Mouse (Mus musculus) cerebellum, adult 8-10 months (tissue): ENCODE measurements around the gene Wwp2.

Source experiments
- DNase-seq: peaks from one replicate; pipeline ENCODE4 v3.0.0; 2022

The Wwp2 gene

DNA sequence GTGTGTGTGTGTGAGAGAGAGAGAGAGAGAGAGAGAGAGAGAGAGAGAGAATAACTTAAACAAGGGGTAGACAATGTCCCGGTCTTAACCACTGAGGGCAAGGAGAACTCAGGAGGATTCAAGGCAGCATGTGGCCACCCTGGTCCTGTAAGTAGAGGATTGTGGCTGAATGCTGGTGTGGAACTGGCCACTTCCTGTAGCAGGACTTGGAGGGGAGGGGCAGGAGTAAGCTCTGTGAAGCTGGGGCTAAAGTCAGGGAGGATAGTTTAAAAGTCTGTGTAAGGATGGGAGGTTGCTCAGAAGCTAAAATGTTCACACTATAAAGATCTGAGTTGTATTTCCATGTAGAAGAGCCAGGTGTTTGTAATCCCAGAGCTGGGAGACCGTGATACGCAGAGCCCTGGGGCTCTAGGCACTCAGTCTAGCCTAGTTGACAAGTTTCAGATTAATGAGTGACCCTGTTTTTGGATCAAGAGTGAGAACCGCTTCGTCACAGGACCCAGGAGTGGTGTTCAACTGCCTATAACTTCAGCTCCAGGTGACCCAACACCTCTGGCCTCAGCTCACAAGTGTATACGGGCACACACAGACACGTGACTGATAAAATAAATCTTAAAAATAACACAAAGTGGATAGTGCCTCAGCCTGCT is 135.4 kb downstream of the Wwp2 start:
- no peak for DNase-seq

DNA sequence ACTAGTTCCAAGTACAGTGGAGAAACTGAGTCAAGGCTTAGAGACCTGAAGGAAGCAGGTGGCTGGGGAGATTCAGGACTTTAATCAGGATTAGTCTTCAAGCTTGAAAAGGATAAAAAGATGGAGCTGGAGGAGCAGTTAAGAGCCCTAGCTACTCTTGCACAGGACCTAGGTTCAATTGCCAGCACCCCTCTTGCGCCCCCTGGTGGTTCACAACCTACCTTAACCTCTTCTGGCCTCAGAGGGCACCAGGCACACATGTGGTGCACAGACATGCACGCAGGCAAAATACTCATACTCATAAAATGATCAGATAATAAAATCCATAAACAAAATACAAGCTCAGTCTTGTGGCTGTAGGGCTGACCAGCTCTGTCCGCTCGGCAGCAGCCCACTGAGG is 136.3 kb downstream of the Wwp2 start:
- DNase-seq, result peak; percentile 34

DNA sequence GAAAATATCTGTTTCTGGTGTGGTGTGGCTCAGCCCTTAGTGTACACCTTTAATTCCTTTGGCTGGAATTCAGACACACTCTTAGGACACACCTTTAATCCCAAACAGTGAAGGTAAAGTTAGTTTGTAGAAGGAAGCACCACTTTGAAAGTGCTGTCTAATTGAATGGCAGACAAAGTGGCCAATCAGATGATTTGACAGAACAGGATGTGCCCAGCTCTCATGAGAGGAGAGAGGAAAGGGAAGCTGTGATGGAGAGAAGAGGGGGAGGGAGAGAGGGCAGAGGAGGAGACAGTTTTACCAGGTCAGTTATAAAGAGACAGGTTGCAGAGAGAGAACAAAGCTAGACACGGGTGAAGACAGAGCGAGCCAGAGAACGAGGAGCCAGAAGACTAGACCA is 138.6 kb downstream of the Wwp2 start:
- DNase-seq, result no peak

DNA sequence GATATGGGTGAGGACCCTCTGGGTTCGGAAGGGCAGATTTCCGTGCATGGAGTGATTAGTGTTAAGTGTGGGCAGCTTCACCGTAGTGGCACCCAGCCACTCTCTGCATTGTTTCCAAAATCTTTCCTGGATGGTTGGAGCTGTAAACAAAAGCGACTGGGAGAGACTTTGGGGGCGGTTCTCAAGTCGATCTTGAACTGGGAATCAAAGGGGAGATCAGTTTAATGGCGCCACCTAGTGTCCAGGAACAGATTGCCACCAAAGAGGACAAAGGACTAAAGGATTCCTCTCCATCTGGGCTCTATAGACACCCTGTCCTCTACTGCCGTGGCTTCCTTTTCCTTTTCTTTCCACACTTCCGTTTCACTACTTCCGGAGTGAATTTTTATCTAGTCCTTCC is 140.5 kb downstream of the Wwp2 start:
- peak; percentile 71 for DNase-seq

DNA sequence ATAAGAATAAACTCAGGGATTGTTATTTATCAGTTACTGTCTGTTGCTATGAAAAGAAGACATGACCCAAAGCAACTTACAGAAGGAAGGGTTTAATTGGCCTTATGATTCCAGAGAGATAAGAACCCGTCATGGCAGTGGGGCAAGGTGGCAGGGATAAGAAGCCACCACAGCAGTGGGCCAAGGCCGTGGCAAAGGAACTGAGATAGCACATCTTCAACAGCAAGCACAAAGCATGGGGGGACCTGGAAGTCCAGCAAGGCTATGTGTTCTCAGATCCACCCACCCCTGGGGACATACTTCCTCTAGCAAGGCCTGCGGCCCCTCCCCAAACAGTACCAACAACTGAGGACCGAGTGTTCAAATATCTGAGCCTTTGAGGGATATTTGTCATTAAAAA is 141.5 kb downstream of the Wwp2 start:
- DNase-seq, result no peak

DNA sequence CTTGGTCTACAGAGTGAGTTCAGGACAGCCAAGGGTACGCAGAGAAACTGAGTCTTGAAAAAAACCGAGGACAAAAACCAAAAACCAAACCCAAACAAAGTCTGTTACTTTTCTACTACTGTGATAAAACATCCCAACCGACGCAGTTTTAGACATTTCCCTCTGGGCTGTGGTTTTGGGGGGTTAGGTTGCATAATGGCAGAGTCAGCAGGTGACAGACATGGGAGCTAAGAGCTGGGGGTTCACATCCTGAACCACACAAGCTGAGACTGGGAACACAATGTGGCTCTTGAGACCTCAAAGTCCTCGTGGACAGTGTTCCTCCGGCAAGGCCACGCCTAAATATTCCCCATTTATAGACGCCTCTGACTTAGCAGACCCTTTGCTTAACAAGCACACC is 142.0 kb downstream of the Wwp2 start:
- no peak for DNase-seq

DNA sequence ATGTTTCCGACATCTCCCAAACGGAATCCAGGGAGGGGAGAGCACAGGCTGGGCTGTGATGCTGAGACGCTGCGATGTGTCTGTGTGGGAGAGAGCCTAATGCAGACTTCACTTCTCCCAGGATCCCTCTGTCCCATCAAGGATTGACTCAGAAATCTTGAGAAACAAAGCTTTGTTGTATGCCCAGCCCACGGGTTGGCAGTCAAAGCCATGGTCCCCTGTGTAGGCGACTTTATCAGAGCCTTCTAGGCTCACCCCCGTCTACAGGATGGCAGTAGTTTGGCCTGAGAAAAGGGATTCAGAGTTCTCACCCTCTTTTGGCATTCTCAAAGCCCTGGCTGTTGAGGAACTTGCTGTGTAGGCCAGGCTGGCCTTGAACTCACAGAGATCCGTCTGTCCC is 142.4 kb downstream of the Wwp2 start:
- no peak for DNase-seq

DNA sequence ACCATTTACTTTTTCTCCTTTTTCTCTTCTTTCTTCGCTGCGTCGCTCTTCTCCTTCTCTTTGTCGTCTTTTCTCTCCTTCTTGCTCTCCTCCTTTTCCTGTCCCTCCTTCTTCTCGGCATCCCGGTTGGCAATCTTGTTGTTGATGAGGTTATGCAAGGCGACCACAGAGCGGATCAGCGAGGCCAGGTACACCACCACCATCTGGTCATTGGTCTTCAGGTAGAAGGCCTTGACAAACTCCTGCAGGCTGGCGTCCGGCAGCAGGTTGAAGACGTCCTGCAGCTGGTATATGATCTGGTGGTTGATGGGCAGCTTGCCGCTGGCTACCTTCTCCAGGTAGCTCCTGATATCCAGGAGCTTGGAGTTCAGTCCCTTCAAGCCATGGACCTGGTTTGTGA is 144.7 kb downstream of the Wwp2 start:
- DNase-seq, result no peak

DNA sequence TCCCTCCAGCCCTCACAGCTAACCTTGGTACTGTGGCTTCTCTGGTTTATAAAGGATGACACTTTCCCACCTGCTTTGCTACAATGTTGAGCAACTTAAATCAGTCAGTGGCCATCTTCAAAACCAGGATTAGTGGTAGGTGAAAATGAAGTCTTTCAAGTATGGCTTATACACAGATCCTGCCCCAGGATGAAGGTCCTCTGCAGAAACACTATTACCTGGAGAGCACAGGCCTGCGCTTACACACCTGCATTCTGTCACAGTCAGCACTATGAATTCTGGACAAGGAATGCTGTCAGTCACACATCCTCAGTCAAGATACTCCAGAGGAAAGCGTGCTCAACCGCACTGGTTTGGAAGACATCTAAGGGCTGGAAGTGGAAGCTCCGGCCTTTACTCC is 145.4 kb downstream of the Wwp2 start:
- DNase-seq, result no peak

DNA sequence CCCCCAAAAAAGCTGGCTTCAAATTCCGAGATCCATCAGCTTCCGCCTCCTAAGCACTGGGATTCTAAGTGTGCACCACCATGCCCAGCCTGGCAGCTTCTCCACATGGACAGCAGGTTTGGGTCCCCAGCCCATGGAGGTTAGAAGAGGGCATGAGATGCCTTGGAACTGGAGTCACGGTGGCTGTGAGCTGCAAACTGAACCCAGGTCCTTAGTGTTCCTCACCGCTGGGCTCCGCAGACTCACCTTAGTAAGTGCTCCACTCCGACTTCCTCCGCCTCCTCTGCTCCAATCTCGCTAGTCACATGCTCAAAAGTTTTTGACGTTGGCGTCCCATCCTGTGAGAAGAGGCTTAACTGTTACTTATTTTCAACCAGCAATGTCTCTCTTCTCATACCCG is 146.0 kb downstream of the Wwp2 start:
- no peak for DNase-seq

DNA sequence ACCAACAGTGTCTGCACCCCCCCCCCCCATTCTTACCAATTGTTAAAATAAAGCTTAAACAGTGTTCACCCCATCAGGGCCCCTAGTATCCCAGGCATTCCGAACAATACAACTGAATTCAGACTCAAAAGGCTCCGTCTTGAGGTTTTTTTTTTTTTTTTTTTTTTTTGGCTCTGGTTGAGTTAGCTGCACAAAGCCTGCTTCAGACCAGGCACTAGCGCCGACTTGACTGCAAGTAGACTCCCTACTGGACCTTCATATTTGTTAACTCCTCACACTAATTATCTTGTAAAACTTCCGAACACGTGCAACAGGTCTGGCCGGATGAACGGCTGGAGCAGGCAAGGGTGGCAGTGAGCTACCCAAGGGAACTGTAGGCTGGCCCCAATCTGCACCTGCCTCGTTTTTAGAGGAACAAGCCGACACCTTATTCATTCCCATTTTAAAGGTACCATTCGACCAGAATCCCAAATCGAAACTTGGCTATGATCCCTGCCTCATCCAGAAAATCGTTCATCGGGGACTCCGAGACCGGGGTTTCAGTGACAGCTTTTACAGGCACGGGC is 151.3 kb downstream of the Wwp2 start:
- no peak for DNase-seq

DNA sequence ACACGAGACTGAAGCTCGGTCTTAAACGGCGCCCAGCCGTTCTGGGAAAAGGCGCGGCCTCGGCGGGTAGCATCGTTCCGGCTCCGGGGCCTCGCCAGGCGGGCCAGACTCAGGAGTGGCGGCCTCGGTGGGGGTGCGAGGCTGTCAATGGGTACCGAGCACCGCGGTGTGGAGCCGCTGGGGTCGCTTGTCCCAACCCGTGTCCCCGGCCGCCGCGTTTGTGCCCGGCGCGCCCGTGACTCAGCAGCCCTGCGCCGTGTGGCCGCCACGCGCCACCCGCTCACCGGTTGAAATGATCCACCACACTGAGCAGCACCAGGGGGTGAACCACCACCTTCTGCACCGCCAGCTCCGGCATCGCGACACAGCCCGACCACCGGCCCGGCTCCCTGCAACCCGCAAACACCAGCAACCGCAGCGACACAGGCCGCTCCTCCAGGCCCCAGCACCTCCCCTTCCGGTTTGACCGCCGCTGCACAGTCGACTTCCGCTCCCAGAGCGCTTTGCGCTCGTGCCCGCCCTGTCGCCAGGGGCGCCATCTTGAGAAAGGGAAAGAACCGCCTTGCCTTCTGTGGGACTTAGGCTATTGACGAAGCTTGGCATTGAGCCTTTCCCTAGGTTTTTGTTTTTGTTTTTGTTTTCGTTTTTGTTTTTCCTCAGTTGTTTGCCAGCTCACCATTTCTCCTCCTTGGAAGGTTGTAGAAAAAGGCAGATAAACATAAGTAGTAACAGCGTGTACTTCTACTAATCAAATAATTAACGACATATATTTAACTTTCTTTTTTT is 152.0 kb downstream of the Wwp2 start, which contains the start of gene Psmd7:
Psmd7 (minus strand) TSS at position 470 of the 786 bp plus-strand sequence.
- DNase-seq, result peak; percentile 92

DNA sequence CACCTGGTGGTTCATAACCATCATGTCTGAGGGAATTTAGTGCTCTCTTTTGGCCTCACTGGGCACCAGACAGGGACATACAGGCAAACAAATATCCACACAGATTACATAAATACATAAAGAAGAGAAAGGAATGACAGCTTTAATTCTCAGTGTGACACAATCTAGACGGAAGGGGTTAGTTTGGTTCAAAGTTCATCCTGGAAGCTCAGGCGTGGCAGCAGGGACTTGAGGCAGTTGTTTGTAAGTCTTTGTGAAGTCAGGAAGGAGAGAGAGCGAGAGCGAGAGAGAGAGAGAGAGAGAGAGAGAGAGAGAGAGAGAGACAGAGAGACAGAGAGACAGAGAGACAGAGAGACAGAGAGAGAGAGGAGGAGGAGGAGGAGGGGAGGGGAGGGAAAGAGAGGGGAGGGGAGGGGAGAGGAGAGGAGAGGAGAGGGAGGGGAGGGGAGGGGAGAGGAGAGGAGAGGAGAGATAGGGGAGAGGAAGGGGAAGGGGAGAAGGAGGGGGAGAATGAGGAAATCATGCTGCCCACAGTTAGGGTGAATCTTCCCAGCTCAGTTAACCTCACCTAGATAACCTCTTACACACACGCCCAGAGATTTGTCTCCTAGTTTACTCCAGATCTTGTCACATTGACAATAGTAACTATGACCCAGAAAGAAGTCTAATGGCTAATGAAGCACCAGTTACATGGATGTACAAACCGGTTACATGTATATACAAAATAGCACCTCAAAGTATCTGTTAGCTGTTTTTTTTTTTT is 158.0 kb downstream of the Wwp2 start:
- no peak for DNase-seq

DNA sequence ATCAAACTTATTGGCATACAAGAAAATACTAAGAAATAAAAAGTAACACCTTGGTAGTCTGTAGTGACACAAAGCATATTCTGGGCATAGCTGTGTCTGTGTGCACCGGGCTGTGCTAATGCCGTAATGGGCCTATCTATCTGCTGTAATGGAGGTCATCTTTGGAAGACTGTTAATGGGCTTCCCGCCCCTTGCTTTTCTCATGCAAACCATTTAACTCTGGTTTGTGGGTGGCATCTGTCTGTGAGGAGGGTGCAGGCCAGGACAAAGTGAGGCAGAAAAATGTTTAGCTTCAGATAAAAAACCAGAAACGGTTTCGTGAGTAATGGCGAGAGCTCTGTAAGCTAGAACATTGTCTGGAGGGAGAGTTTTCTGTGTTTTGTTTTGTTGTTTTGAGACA is 158.7 kb downstream of the Wwp2 start:
- DNase-seq, result no peak

DNA sequence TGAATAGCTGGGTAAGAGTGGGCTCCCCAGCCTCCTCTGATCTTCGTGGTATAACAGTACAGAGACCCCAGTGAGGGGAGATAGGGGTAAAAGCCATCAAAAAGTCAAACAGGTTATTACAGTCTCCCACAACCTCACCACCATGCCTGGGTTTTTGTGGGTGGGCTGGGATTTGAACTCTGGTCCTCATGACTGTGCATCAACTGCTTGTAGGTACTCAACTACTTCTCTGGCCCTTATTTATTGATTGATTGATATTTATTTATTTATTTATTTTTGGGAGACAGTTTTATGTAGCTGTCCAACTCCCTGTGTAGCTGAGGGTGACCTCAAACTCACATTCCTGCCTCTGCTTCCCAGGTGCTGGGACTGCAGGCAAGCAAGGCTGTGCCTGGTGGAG is 161.6 kb downstream of the Wwp2 start:
- DNase-seq, result no peak

DNA sequence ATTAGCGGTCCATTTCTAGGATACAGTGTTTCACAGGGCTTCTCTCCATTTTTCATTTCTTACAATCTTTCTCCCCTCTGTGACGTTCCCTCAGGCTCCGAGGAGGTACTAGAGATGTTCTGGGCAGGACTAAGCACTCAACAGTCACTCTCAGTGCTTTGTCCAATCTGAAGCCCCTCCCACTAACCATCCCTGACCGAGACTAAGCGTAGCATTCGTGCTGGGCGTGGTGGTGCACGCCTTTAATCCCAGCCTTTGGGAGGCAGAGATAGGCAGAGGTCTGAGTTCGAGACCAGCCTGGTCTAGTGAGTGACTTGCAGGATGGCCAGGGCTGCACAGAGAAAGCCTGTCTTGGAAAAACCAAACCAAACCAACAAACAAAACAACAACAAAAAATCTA is 163.5 kb downstream of the Wwp2 start:
- no peak for DNase-seq

DNA sequence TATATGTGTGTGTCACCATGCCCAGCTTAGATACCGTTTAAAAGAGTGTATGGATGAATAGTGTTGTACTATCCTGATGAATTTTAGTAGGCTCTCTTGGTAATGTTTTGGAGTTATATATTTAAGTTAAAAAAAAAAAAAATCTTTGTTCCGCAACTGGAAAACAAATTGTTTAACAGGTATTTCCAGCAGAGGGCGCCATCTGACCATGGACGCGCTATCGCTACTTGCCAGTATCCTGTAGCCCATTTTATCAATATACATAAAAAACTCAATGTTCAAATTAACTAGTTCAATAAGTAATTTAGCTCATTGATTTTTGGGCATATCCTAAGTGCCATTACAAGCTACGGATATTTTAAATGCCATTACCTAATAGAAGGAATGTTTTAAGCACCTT is 166.9 kb downstream of the Wwp2 start:
- DNase-seq, result peak; percentile 25
